Mouse (Mus musculus) liver, embryonic 12.5 days (tissue): Measurements from ENCODE around the gene Ctnna3. TPM values are rescaled to one million over a fixed set of nuclear protein-coding genes. Genes with fewer than 3 reads are reported as not detected.

Experiments
- ATAC-seq: fragments of 200-750 bp; cut with Nextera tagmentation; 2 replicates; pipeline ENCODE4 v1.8.0; 2017; ENCODE audit warnings: moderate number of reproducible peaks, mild to moderate bottlenecking, moderate library complexity
- H3K27ac ChIP-seq: fragments of 300-500 bp; sonication (generic); 2 replicates; pipeline ENCODE4 v1.5.1; 2016; ENCODE audit warnings: mild to moderate bottlenecking
- H3K27me3 ChIP-seq: fragments of 300-500 bp; sonication (generic); replicated peaks from 2 replicates; pipeline ENCODE4 v1.6.1; 2016; ENCODE audit warnings: mild to moderate bottlenecking, moderate library complexity
- H3K36me3 ChIP-seq: fragments of 300-500 bp; sonication (generic); 2 replicates; pipeline ENCODE4 v1.6.1; 2016; ENCODE audit warnings: mild to moderate bottlenecking, moderate library complexity
- H3K4me1 ChIP-seq: fragments of 300-500 bp; sonication (generic); 2 replicates; pipeline ENCODE4 v1.6.1; 2016
- H3K4me2 ChIP-seq: fragments of 300-500 bp; sonication (generic); 2 replicates; pipeline ENCODE4 v1.6.1; 2016; ENCODE audit warnings: mild to moderate bottlenecking, moderate library complexity
- H3K4me3 ChIP-seq: fragments of 300-500 bp; sonication (generic); 2 replicates; pipeline ENCODE4 v1.5.1; 2016; ENCODE audit warnings: mild to moderate bottlenecking, moderate library complexity
- H3K9ac ChIP-seq: fragments of 300-500 bp; sonication (generic); 2 replicates; pipeline ENCODE4 v1.6.1; 2016; ENCODE audit warnings: mild to moderate bottlenecking, moderate library complexity
- H3K9me3 ChIP-seq: fragments of 300-500 bp; sonication (generic); replicated peaks from 2 replicates; pipeline ENCODE4 v1.6.1; 2016; ENCODE audit warnings: mild to moderate bottlenecking, moderate library complexity
- WGBS: fragments of 180-500 bp; shearing (Covaris S2); methylation state at CpG from one replicate; pipeline ENCODE4 v1.1.7; 2016; ENCODE audit not compliant: insufficient replicate concordance; 5-methylcytosine and 5-hydroxymethylcytosine counted together
- polyA plus RNA-seq: library from polyadenylated mRNA; unstranded; fragments of >200 nt; fragmentation: Nextera tagmentation; extraction: Ambion mirVana; gene quantifications from 2 replicates; pipeline ENCODE4 v1.2.1, GENCODE M21; 2016

Gene Ctnna3
- polyA plus RNA-seq, 1 experiment from 2014 or later: 0.05 TPM

DNA sequence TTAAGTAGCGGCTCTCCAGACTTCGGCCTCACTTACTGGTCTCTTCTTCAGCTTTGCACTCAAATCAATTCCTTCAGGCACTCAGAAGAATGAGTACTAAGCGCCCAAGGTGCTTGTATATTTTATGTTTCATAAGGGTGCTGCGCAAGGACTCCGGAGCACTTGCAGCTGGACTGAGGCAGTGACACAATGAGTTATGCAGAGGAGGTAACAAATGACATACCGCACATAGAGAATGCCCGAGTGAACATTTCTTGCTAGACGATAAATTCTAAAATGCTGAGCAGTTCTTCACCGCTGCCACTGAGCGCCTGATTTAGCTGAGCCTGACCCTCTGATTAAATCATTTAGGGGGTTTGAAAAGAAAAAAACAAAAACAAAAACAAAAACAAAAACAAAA, 342.2 kb downstream of the Ctnna3 start:
- ATAC-seq: no peak
- Histone ChIP-seq H3K27ac (no peak overlapping the region), H3K9me3 (no peaks in the 10 kb centered on the region), H3K4me3 (no peak overlapping the region), H3K4me2 (no peak overlapping the region), H3K4me1 (no peaks in the 10 kb centered on the region), H3K27me3 (no peaks in the 10 kb centered on the region), H3K36me3 (no peaks in the 10 kb centered on the region), H3K9ac (no peak overlapping the region)
- WGBS: 80% methylated on average over 10 of the region's 10 CpGs

GRCm38 (mm10) chr10:63781948-63782347, 352.1 kb downstream of the Ctnna3 start:
- no peak overlapping the region for H3K4me2 ChIP-seq
- H3K9me3 ChIP-seq: no peaks in the 10 kb centered on the region
- no peaks in the 10 kb centered on the region for H3K4me1 ChIP-seq
- H3K27me3 ChIP-seq: no peaks in the 10 kb centered on the region
- no peak overlapping the region for H3K4me3 ChIP-seq
- 63% methylated on average over 6 of the region's 6 CpGs for WGBS
- no peak overlapping the region for H3K27ac ChIP-seq
- H3K36me3 ChIP-seq: no peaks in the 10 kb centered on the region
- no peak overlapping the region for H3K9ac ChIP-seq
- ATAC-seq: no peak

DNA sequence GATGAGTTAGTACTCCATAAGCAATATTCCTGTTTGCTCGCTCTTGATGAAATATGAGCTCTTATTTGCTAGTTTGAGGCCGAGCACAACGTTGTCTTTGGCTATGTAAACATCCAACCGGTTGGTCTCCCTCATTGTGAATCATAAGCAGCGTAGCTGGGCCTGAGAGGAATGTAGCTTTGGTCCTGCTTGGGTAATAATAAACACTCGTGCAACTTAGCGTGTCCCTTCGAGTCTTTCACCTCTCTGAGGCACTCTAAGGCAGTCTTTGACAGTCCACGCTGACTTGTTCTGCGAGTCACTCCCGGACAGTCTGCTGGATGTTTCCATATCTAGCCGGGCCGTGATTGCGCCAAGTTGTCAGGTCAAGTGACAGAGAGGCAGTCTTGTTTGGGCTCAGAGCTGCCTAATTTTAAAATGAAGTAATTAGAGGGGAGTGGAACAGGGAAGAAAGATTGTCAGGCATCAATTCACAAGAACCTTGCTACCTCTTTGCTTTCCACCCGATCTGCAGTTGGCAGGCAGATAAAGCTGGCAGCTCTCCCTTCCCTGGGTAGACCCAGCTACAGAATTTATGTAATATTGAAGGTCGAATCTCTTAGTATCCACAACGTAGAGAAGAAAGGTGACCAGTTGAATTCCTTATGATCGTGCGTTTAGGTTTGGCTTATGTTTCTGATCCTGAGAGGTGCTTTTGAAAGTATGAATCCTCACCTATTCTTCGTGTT, 355.1 kb downstream of the Ctnna3 start:
- 72% methylated on average over 20 of the region's 20 CpGs for WGBS
- Histone ChIP-seq H3K9ac (no peak overlapping the region), H3K27me3 (no peaks in the 10 kb centered on the region), H3K9me3 (no peaks in the 10 kb centered on the region), H3K4me3 (no peak overlapping the region), H3K36me3 (no peaks in the 10 kb centered on the region), H3K27ac (no peak overlapping the region), H3K4me2 (no peak overlapping the region), H3K4me1 (no peaks in the 10 kb centered on the region)
- no peak for ATAC-seq

DNA sequence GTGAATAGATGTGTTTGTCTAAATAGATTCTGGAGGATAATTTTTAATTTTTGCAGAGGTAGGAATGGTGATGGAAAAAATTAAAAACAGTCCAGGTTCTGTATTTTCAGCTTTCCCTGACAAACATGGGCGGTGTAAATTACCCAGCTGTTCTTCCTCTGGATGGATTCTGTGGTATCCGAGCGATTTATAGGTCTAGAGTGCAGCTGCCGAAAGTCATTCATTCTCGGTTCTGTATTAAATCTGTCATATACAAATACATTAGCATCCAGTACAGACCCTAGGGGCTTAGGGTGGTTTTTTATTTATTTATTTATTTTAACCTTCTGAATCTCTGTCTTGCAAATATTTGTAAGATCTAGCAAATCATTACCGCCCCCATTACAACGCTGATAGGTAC, 356.5 kb downstream of the Ctnna3 start:
- no peak overlapping the region for H3K4me3 ChIP-seq
- H3K9ac ChIP-seq: no peak overlapping the region
- no peak overlapping the region for H3K27ac ChIP-seq
- no peaks in the 10 kb centered on the region for H3K36me3 ChIP-seq
- no peaks in the 10 kb centered on the region for H3K4me1 ChIP-seq
- H3K9me3 ChIP-seq: no peaks in the 10 kb centered on the region
- 78% methylated on average over 7 of the region's 7 CpGs for WGBS
- no peaks in the 10 kb centered on the region for H3K27me3 ChIP-seq
- ATAC-seq: no peak
- no peak overlapping the region for H3K4me2 ChIP-seq

GRCm38 (mm10) chr10:63803909-63804308, 374.0 kb downstream of the Ctnna3 start:
- Histone ChIP-seq H3K4me3 (no peak overlapping the region), H3K4me2 (no peak overlapping the region), H3K27ac (no peak overlapping the region), H3K36me3 (no peaks in the 10 kb centered on the region), H3K9ac (no peak overlapping the region), H3K27me3 (no peaks in the 10 kb centered on the region), H3K9me3 (peaks cover 14% of the 10 kb centered on the region; the same call in 1 of the 2 replicates), H3K4me1 (no peaks in the 10 kb centered on the region)
- 72% methylated on average over 6 of the region's 6 CpGs for whole genome bisulfite sequencing
- no peak for ATAC-seq

- Histone ChIP-seq H3K9me3 (peaks cover 5% of the 10 kb centered on the region; the same call in 1 of the 2 replicates), H3K4me1 (no peaks in the 10 kb centered on the region), H3K9ac (no peak overlapping the region), H3K36me3 (no peaks in the 10 kb centered on the region), H3K27me3 (no peaks in the 10 kb centered on the region), H3K4me3 (no peak overlapping the region), H3K27ac (no peak overlapping the region), H3K4me2 (no peak overlapping the region)
- 69% methylated on average over 6 of the region's 6 CpGs for WGBS
- no peak for ATAC-seq
Observed at GRCm38 (mm10) chr10:63805551-63805950, 375.7 kb downstream of the Ctnna3 start.

DNA sequence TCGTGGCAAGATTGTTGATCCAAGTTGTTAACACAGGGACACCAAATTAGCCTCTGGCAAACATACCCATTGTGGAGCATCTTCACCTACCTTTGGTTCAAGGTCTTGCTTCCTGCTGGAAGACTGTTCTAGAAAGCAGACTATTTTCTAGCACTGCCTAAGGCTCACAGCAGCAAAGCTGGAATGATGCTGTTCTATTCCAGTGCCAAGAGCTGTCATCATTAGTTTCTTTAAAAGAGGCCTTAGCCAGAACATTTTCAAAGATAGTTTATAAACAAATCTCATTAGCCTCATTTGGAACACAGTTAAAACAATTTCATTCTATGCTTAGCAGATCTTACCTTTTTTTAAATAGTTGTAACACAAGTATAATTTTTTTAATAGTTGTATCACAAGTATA, 376.4 kb downstream of the Ctnna3 start:
- no peak overlapping the region for H3K27ac ChIP-seq
- no peak overlapping the region for H3K9ac ChIP-seq
- H3K4me1 ChIP-seq: no peaks in the 10 kb centered on the region
- no peak for ATAC-seq
- H3K27me3 ChIP-seq: no peaks in the 10 kb centered on the region
- H3K4me3 ChIP-seq: no peak overlapping the region
- no peak overlapping the region for H3K4me2 ChIP-seq
- H3K9me3 ChIP-seq: no peaks in the 10 kb centered on the region; the same call in 1 of the 2 replicates
- WGBS: 45% methylated on average over 1 of the region's 1 CpGs
- no peaks in the 10 kb centered on the region for H3K36me3 ChIP-seq

DNA sequence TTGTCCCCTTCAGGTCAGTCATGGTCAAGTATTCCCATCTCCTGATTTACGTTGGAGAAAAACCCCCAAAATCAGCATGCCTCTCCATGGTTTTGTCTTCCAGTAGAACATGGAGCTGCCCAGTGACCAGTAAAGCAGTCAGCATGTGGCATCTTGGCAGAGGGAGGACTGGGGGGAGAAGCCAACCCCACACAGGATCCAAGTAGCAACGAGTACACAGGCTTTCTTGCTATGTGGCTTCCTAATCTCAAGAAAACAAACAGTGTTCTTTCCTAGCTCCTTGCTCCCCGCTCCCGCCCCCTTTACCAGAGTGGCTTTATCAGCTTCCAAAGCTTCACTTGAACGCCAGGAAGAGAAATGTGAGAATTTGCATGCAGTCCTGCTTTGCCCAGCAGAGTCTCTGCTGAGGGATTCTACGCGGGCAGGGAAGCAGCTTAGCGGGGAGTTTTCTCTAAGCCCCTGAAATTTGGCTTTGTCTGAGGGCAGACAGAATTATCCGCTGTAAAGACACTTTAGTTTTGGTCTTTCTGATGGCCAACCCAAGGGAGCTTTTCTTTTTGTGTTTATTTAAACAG, 380.2 kb downstream of the Ctnna3 start:
- Histone ChIP-seq H3K27me3 (no peaks in the 10 kb centered on the region), H3K27ac (no peak overlapping the region), H3K36me3 (no peaks in the 10 kb centered on the region), H3K9ac (no peak overlapping the region), H3K4me3 (no peak overlapping the region), H3K9me3 (no peaks in the 10 kb centered on the region), H3K4me2 (no peak overlapping the region), H3K4me1 (no peaks in the 10 kb centered on the region)
- WGBS: 25% methylated on average over 9 of the region's 9 CpGs
- no peak for ATAC-seq

- no peak overlapping the region for H3K27ac ChIP-seq
- H3K9ac ChIP-seq: no peak overlapping the region
- no peaks in the 10 kb centered on the region for H3K4me1 ChIP-seq
- no peaks in the 10 kb centered on the region for H3K36me3 ChIP-seq
- ATAC-seq: no peak
- WGBS: 61% methylated on average over 4 of the region's 4 CpGs
- H3K9me3 ChIP-seq: no peaks in the 10 kb centered on the region
- H3K4me2 ChIP-seq: no peak overlapping the region
- no peak overlapping the region for H3K4me3 ChIP-seq
- H3K27me3 ChIP-seq: no peaks in the 10 kb centered on the region
Observed at GRCm38 (mm10) chr10:63839011-63839410, 409.1 kb downstream of the Ctnna3 start.

DNA sequence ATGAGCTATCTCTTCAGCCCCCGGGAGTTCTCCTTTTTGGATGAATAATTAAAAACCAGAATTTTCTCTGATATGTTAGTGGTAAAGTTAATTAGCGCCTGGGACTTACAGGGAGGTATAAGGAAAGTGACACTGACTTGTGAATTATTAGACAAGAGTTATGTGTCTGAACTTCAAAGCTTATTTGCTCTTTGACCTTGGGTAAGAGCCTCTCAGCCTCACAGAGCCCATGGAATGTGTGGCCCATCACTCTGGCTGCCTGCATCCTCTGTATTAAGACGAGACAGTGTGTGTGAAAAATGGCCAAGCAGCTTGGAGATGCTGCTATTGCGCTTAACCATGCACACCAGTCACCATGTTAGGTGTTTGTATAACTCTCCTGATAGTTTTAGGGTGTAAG, 422.0 kb downstream of the Ctnna3 start:
- 52% methylated on average over 4 of the region's 4 CpGs for WGBS
- Histone ChIP-seq H3K27ac (no peak overlapping the region), H3K4me3 (no peak overlapping the region), H3K36me3 (no peaks in the 10 kb centered on the region), H3K9me3 (no peaks in the 10 kb centered on the region), H3K4me1 (no peaks in the 10 kb centered on the region), H3K27me3 (no peaks in the 10 kb centered on the region), H3K9ac (no peak overlapping the region), H3K4me2 (no peak overlapping the region)
- ATAC-seq: no peak

GRCm38 (mm10) chr10:63869123-63869522, 439.2 kb downstream of the Ctnna3 start:
- no peak overlapping the region for H3K4me3 ChIP-seq

DNA sequence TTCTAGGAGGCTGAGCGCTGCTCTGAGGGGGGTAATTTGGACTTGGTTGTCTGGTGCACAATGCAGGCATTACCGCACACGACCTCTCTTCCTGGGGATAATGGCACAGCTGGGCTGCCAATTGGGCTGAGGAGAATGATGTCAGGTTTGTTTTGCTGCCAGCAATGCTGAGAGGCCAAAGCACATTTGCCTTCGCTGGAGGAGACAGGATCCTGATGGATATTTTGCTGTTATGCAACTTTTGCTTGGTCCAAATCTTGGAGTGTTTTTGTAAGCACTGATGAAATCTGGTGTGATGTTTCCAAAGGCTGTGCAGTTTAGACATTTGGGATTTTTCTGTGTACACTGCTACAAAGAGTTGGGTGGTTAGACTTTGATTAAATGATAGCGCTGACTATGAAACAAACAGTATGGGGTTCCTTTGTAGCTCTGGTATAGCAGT, 450.6 kb downstream of the Ctnna3 start:
- H3K36me3 ChIP-seq: no peaks in the 10 kb centered on the region
- H3K9ac ChIP-seq: no peak overlapping the region
- no peaks in the 10 kb centered on the region for H3K4me1 ChIP-seq
- no peak for ATAC-seq
- H3K4me2 ChIP-seq: no peak overlapping the region
- no peak overlapping the region for H3K4me3 ChIP-seq
- 75% methylated on average over 5 of the region's 5 CpGs for WGBS
- H3K9me3 ChIP-seq: no peaks in the 10 kb centered on the region
- no peak overlapping the region for H3K27ac ChIP-seq
- H3K27me3 ChIP-seq: no peaks in the 10 kb centered on the region

More at GRCm38 (mm10) chr10:63869123-63869522, 439.2 kb downstream of the Ctnna3 start:
- H3K9ac ChIP-seq: no peak overlapping the region
- no peaks in the 10 kb centered on the region for H3K27me3 ChIP-seq
- ATAC-seq: no peak
- no peaks in the 10 kb centered on the region for H3K9me3 ChIP-seq
- no peak overlapping the region for H3K4me2 ChIP-seq
- 75% methylated on average over 7 of the region's 7 CpGs for WGBS
- no peaks in the 10 kb centered on the region for H3K36me3 ChIP-seq
- H3K4me1 ChIP-seq: no peaks in the 10 kb centered on the region
- H3K27ac ChIP-seq: no peak overlapping the region
